Mouse (Mus musculus) bone marrow macrophage, adult 2 months (primary cell): ENCODE data around the gene Vdac2. TPM values are rescaled to one million over a fixed set of nuclear protein-coding genes. Genes with fewer than 3 reads are reported as not detected.

ENCODE experiments used
- H3K27ac ChIP-seq: 2 replicates; pipeline ENCODE4 v1.5.1; 2012; ENCODE audit warnings: low read depth, low read length; ENCODE audit not compliant: insufficient read depth
- H3K4me1 ChIP-seq: 2 replicates; pipeline ENCODE4 v1.6.1; 2012; ENCODE audit warnings: low read length; ENCODE audit not compliant: control insufficient read depth, insufficient read depth
- H3K4me3 ChIP-seq: 2 replicates; pipeline ENCODE4 v1.5.1; 2012; ENCODE audit warnings: mild to moderate bottlenecking, low read length, moderate library complexity; ENCODE audit not compliant: insufficient read depth
- CTCF ChIP-seq: IDR thresholded peaks from 2 replicates; pipeline ENCODE4 v1.5.1; 2012; ENCODE audit warnings: low read depth, mild to moderate bottlenecking, low read length, moderate library complexity
- POLR2A ChIP-seq: IDR thresholded peaks from 2 replicates; pipeline ENCODE4 v1.6.1; 2012; ENCODE audit warnings: mild to moderate bottlenecking, low read depth, low read length, borderline replicate concordance
- polyA plus RNA-seq: library from polyadenylated mRNA; stranded (reverse); fragments of >200 nt; gene quantifications from 2 replicates; pipeline ENCODE4 v1.2.4, GENCODE M21; 2012; ENCODE audit not compliant: missing spikeins, insufficient read depth, insufficient read length

Gene Vdac2
- polyA plus RNA-seq, 1 experiment, result 211 TPM

DNA sequence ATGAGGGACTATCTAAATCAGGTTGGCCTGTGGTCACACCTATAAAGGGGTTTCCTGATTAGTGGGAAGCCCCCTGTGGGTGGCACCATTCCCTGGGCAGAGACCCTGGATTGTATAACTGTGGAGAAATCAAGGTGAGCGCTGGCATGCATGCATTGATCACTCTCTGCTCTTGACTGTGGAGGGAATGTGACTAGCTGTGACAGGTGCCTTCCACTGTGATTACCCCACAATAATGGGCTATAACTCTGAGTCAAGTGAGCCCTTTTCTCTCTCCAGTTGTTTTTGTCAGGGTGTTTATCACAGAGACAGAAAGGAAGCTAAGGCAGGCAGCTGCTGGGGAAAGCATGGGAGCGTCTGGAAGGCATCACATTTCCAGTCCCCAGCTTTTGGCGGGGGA is 8.8 kb upstream of the Vdac2 start:
- Histone ChIP-seq H3K27ac (no peak overlapping the region), H3K4me1 (peaks cover 39% of the 10 kb centered on the region), H3K4me3 (no peak overlapping the region)
- TF ChIP-seq CTCF, result no peak

DNA sequence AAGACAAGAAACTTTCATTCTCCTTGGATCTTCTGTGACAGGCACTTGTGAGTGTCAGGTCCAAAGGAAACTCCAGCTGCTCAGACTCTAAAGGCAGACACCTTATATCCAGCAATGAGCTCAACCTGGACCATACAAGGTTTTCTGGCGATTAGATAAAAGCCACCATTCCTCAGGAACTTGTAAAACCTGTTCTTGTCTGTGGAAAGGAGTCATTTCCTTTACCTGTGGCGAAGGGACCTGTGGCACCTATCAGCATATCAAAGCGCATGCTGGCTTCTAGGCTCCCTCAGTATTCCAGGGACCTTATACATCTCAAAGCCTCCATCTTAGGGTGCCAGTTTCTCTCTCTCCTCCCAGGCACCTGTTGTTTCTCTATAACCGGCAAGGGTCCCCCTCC is 7.6 kb upstream of the Vdac2 start:
- H3K27ac ChIP-seq, result no peak overlapping the region

DNA sequence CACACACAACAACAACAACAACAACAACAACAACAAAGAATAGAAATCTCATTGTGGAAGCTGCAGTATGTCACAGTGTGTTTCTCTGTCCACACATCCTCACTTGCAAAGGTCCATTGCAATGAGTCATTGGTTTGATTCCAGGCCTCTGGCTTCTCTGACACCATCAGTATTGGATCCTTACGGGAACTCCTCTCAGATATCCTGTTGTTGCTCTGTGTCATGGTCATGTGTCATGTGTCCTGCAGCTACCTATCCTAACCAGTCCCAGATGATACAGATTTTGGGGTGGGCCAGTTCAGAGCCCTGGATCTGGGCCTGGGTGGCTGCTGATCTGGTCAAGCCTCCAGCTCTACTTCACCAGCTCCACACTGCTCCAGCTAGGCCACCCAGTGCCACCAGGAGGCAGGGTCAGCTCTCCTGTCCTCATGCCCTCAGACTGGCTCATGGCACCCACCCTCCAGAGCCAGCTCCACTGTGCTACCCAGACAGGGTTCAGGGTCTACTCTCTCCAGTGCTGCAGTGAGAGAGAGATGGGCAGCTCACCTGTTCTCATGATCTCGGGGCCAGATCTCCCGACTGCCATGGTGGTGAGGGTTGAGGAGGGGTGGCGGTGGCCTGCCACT is 4.0 kb upstream of the Vdac2 start:
- no peak overlapping the region for H3K4me3 ChIP-seq
- H3K4me1 ChIP-seq, result peaks cover 42% of the 10 kb centered on the region
- peak overlapping the region; percentile 23 for H3K27ac ChIP-seq
- no peak for TF ChIP-seq POLR2A
- 0 out of 2 replicates have a peak, but pooled peaks have one; percentile 8 for TF ChIP-seq CTCF

More for the DNA sequence above, 7.6 kb upstream of the Vdac2 start:
- Histone ChIP-seq H3K4me1 (peaks cover 41% of the 10 kb centered on the region), H3K4me3 (no peak overlapping the region)
- TF ChIP-seq POLR2A, result no peak
- TF ChIP-seq CTCF, result no peak

DNA sequence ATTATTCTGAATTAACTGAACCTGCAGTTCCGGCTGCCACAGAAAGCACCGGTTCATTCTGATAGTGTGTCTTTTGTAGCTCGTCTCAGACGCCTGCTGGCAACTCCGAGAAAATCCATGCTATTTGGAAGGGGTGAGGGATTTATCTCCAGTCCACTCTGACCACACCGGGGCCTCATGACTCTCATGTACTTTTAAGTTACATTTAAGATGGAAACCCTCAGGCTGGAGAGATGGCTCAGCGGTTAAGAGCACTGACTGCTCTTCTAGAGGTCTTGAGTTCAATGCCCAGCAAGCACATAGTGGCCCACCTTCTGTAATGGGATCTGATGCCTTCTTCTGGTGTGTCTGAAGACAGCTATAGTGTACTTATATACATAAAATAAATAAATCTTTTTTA is 2.7 kb upstream of the Vdac2 start:
- Histone ChIP-seq H3K4me1 (peaks cover 50% of the 10 kb centered on the region), H3K27ac (peak overlapping the region; percentile 59), H3K4me3 (no peak overlapping the region)
- TF ChIP-seq CTCF, result no peak
- TF ChIP-seq POLR2A, result no peak

DNA sequence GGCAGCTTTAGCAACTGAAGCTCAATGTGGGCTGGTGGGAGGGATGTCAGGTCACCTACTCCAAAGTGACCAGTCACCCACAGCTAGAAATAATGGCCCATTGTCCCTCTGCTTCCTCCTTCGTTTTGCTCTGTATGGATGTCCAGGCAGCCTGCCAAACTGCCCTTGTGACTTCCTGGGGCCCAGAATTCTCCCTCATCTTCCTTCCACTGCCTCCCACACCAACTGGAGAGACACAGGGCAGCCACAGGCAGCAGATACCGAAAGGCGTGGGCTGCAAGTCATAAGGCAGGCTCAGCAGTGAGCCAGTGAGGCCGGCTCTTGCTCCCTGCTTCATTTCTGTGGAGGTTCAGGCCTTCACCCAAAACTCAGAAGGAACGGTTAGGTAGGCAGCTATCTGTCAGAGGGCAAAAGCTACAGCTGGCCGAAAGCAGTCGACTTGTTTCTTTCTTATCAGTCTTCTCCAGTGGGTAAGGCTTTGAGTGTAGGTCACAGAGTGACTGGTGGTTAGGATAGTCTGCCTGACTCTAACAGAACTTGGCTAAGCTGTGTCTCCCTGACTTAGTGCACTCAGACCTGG is 2.2 kb upstream of the Vdac2 start:
- Histone ChIP-seq H3K4me3 (peak overlapping the region; percentile 46), H3K27ac (peak overlapping the region; percentile 99), H3K4me1 (peaks cover 50% of the 10 kb centered on the region)
- TF ChIP-seq CTCF, result no peak
- peak; percentile 83; the same call in 1 of the 2 replicates for TF ChIP-seq POLR2A

DNA sequence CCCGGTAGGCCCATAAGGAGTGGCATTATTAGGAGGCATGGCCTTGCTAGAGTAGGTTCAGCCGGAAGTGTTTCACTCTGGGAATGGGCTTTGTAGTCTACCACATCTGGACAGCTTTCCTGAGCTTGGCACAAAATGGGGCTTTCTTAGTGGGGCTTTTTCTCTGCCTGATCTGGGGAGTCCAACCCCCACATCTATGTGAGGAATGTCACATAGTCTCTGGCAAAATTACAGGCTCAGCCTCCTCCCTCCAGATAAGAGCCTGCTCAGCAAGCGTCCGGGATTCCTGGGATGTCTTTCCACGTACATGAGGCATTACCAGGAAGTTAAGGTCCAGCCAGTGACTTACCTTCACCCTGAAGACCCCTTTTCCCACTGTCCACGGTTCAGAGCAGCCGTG is 1.1 kb upstream of the Vdac2 start:
- no peak overlapping the region for H3K4me3 ChIP-seq
- H3K27ac ChIP-seq, result peak overlapping the region; percentile 99
- TF ChIP-seq POLR2A (no peak), CTCF (no peak)
- H3K4me1 ChIP-seq, result peaks cover 50% of the 10 kb centered on the region

DNA sequence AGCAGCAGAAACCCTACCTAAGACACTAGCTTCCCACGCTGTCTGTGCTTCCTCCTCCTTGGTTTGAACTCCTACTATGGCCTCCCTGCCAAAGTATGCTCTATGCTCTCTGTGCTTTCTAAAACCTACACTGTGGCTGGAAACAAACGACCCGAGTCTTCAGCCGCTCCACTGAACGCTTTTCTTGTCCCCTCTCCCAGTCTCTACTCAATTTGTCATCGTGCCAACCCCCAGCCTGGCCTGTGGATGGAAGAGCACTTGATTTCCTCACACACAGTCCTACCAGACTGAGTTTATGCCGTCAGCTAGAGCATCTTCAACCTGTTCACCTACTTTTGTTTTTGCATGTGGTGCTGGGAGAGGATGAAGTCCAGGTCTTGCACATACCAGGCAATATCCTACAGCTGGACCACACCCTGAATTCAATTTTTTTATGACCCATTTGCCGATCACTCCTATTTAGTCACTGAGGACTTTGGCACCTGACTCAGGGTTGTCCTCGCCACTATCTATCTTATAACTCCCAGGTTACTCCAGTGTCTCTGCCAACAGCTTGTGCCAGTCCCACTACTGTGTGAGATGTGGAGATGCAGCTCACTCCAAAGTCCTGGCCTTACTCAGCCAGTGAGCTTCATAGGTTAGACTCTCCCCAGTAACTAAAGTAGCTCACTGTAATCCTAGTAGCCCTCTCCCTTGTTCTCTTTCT is 901 bp downstream of the Vdac2 start:
- Histone ChIP-seq H3K4me1 (peaks cover 55% of the 10 kb centered on the region), H3K27ac (no peak overlapping the region), H3K4me3 (no peak overlapping the region)
- no peak for TF ChIP-seq CTCF

DNA sequence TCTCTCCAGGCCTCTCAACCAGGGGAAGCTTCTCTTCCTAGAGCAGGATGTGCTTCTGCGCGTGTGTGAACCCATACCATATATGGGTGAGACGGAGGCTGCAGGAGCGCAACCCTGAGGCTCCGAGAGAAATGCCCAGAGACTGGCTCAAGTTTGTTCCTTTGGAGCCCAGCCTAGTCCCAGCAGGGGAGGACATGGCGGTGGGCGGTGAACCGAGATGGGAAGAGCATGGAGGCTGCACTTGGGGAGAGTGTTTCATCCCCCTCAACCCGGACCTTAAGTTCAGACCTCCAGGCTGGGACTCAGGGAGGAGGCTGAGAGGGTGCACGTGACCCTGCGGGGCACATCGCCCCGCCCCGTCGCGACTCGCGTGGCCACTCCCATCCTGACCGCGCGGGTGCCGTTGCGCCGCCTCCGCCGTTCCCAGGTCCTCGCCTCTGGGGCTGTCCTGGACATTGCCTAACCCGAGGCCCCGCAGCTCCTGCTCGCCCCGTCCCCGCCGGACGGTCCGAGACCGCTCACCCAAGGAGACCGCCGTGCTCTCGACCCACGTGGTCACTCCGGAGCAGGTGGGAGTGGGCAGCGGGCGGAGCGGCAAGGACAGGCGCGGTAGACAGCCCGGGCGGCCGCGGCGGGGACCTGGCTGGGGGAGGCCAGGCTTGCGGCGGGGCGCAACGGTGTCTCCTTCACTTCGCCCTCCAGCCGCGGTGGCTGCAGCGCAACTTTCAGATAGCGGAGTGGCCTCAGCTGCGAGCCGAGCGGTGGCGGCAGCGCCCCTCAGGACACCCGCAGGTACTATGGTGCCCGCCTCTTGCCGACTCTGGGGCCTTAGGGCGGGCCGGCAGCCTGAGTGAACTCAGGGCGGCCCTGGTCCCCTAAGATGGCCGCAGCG is 6.1 kb downstream of the Vdac2 start:
- no peak for TF ChIP-seq POLR2A
- TF ChIP-seq CTCF, result no peak
- Histone ChIP-seq H3K4me3 (peak overlapping the region; percentile 100), H3K27ac (peak overlapping the region; percentile 87), H3K4me1 (peaks cover 32% of the 10 kb centered on the region)

DNA sequence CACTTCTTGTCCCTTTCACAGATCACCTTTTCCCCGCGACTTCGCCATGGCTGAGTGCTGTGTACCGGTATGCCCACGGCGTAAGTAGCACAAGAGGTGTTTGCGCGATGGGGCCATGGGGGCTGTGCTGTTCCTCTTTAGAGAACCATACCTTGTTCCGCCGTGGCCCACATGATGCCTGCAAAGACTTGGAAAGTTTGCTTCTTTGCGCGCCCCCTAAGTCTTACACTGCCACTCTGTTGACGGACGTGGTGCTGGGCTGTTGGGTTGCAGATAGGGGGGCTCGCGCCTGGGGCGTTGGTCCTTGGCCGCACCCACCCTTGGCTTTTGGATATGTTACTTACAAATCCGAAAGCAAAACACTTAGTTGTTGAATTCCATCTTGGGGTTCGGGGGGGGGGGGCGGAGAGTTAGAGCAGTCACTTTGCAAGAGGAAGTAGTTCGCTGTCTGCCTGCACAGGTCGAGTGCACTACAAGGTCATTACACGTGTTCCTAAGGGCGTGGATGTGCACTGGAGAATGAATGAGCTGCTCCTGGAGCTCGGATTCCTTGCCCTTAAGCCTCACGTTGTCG is 6.9 kb downstream of the Vdac2 start:
- Histone ChIP-seq H3K27ac (peak overlapping the region; percentile 87), H3K4me1 (peaks cover 24% of the 10 kb centered on the region), H3K4me3 (peak overlapping the region; percentile 100)
- TF ChIP-seq CTCF (no peak), POLR2A (no peak)
